Mouse (Mus musculus) inflammation-experienced regulatory T-cells, adult 16 weeks (primary cell): ENCODE results near the gene Chkb. TPM values are rescaled to one million over a fixed set of nuclear protein-coding genes. Genes with fewer than 3 reads are reported as not detected.

Experiments used
- polyA plus RNA-seq: library from polyadenylated mRNA; unstranded; fragments of 100-300 nt; shearing (Covaris generic); gene quantifications from one replicate; pipeline ENCODE4 v1.2.1, GENCODE M21; 2017

Gene Chkb
- 111 TPM for polyA plus RNA-seq

DNA sequence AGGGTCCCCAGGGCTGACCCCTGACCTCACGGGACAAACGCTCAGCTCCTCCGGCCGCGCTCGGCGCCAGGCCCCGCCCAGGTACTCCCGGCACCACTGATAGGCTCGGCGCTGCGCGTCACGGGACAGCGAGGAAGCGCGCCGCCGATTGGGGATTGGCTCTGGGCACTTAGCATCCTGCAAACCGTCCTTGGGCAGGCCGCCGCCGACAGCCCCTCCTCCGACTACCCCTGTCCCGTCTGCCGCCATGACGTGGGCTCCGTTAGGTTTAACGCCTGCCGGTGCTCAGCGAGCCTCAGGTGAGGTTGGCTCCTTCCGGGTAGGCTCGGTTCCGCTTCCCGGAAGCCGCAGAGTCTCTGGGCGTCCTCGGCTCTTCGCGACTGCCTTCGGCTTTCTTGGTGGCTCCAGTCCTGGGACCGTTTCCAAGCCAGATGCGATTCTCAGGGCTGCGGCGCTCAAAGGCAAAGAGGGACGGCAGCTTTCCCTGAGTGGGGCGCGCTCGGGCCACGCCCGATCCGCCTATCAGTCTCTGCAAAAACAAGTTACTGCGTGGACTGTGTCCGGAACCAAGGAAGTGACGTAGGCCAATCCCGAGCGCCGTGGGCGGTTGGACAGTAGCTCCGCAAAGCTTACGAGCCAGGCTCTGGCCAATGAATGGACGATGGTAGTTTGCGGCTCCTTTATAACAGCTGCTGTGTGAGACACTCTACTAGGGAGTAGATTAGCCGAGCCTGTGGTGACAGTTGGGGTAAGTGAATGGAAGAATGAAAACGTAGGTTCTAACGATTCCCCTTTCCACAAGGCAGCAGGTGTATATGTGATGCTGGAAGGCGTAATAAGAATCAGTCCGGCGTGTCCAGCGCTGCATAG is at the start of gene Chkb, which contains the start of the genes C730034F03Rik and Gm44502:
Gene Chkb, minus strand, starts transcription at position 557 of the 870 bp plus-strand sequence.
Gene C730034F03Rik, plus strand, starts transcription at position 238 of the 870 bp plus-strand sequence.
Gene Gm44502, minus strand, starts transcription at position 345 of the 870 bp plus-strand sequence.

DNA sequence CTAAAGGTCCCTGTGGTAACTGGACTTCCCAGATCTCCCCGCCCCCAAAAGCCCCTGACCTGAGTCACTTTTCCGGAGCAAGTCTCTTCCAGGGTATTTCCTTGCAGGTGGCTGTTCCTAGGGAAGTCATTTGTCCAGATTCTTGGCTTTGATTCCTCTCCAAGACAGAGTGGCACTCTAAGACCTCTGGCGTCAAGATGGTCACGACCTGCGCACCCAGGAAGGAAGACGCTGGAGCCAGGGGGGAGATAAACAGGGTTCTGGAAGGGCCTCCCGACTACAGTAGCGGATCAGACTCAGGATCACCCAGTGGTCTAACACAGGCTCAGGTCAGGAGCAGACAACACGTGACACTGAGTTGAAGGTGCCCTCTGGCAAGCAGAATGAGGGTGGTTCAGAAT is 47.4 kb upstream of the Chkb start, which contains the start of gene Arsa:
Gene Arsa, minus strand, starts transcription at position 335 of the 401 bp plus-strand sequence.

DNA sequence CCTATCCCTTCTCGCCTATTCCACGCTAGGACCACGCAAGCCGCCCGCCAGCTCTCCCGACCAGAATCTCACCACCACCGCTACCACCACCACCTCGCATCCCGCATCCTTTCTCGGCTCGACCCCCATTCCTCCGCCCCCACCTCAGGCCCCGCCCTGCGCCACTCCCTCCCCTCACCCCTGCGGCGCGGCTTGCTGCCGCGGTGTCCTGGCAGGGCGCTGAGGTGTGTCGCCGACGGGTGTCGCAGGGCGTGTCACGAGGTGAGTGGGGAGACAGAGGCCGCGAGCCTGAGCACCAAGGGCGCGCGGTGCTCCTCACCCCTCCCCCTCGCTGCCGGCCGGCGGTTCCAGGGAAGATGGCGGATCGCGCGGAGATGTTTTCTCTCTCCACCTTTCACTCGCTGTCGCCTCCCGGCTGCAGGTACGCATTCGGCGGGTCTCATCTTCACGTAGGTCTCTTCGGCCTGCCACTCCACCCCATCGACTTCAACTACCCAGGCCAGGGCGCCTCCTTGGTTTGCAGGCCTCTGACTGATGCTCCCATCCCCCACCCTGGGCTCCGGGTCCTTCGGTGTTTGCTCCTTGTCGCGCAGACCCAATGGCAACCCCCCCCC is 24.3 kb upstream of the Chkb start, which contains the start of gene Mapk8ip2:
Gene Mapk8ip2, plus strand, starts transcription at position 49 of the 614 bp plus-strand sequence.

DNA sequence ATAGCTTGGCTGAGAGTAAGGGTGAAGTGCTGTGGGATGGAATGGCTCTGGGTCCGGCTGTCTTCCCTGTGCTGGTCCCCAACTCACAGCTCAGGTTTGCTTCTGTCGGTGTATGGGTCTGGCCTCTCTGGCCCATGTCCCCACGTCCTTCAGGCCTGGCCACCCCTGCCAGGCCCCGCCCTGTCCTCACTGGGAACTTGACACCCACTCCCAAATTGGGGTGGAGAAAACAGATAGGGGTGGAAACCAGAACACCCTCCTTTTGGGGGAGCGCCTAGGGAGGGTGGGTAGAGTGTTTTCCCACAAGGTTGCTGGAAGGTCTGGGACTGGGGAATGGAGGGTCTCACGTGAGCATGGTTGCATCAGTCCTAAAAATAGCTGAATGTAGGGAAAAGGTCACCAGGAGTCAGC is 4.0 kb downstream of the Chkb start, which contains the start of gene Cpt1b:
Gene Cpt1b, minus strand, starts transcription at position 153 of the 411 bp plus-strand sequence.

DNA sequence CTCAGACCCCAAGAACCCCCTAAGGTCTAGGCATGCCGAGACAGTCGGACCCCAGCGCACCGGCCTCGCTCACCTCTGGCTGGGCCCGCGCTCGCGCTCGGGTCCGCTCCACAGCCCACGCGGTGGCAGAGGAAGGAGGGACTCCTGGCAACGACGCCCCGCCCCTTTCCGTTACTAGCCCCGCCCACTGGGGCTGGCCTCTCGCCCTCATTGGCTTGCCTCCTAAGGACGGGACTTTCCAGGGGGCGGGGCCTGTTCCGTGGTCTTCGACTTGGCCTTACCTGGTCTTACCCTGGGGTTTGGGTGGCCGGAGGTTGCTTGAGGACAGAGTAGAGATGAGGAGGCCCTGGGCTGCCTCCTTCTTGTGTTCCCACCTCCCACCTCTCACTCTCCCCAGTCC is 19.6 kb downstream of the Chkb start, which contains the start of gene Syce3:
Gene Syce3, minus strand, starts transcription at position 386 of the 400 bp plus-strand sequence.

DNA sequence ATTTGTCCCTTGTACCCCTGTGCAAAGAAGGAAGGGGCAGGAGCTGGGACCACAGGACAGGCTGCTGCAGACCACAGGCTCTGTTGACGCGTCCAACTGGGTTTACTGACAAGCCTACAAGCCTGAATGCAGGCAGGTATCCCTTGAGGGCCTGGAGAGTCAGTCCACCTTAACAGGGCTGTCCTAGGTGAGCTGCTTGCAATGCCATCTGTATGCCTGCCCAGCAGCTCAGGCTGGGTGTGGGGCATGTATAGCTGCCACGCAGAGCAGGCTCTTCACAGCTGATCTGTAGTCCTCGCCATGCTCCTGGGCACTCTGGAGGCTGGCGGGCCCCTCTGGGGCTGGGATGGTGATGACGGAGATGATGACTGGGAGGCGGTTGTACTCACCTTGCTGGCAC is 45.1 kb downstream of the Chkb start, which contains the start of gene Klhdc7b:
Gene Klhdc7b, plus strand, starts transcription at position 301 of the 400 bp plus-strand sequence.

DNA sequence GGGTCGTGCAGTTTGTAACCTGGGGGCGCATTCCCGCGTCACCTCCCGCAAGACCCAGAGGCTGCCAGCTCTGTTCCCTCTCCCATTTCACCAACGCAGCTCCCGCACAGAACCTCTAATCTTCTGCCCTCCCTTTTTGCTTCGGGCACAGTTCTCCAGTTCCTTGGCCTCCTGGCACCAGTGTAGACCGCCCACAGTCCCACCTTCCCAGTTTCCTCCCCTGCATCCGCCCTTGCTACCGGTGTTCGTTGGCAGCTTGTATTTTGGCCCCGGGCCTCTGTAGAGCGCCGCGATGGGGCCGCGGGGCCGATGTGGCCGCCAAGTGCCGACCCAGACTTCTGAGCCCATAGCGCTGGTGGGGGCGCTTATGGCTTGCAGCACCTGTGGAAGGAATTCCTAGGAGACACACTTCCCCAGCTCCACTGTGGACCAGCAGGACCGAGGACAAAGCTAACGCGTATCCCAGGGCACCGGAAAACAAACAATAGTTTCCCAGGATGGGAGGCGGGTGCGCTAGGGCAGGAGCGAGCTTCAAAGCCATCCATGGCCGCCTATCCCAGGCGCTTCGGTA is 50.8 kb downstream of the Chkb start, which contains the start of gene Odf3b:
Gene Odf3b, minus strand, starts transcription at position 452 of the 571 bp plus-strand sequence.

DNA sequence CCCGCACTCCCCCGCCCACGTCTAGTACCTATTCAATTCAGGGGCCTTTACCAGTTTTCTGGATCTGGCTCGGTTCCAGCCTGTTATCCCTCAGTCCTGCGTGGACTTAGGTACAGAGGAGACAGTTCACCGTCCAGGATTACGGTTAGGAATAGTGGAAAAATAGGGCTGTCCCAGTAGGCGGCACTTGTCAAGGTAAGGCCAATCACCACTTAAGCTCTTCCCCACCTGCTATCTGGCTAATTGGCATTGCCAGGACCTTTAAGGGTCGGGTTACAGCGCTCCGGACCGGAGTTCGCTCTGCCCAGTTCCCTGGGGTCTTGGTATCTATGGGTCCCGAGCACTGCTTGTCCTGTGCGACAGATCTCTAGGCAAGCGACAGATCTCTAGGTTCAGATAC is 52.8 kb downstream of the Chkb start, which contains the start of gene Tymp:
Gene Tymp, minus strand, starts transcription at position 83 of the 400 bp plus-strand sequence.

Other genes with a start within 250 kb of the Chkb start
- 6.9 TPM for gene Plxnb2, start 249.1 kb downstream of the Chkb start, polyA plus RNA-seq
- 52.0 TPM for gene Dennd6b, start 233.4 kb downstream of the Chkb start, polyA plus RNA-seq
- 6.3 TPM for gene Ppp6r2, start 218.4 kb downstream of the Chkb start, polyA plus RNA-seq
- 78.2 TPM for gene Sbf1, start 114.6 kb downstream of the Chkb start, polyA plus RNA-seq
- gene Adm2, start 107.2 kb downstream of the Chkb start, polyA plus RNA-seq = not detected
- gene Miox, start 95.5 kb downstream of the Chkb start, polyA plus RNA-seq = not detected
- 77.8 TPM for gene Lmf2, start 74.2 kb downstream of the Chkb start, polyA plus RNA-seq
- gene Ncaph2, start 74.2 kb downstream of the Chkb start, polyA plus RNA-seq = 198 TPM
- 6.4 TPM for gene Sco2, start 56.1 kb downstream of the Chkb start, polyA plus RNA-seq
- 1.0 TPM for gene Tymp, start 52.9 kb downstream of the Chkb start, polyA plus RNA-seq
- 1.1 TPM for gene Odf3b, start 50.6 kb downstream of the Chkb start, polyA plus RNA-seq
- gene Klhdc7b, start 45.0 kb downstream of the Chkb start, polyA plus RNA-seq = 0.29 TPM
- gene Syce3, start 19.4 kb downstream of the Chkb start, polyA plus RNA-seq = not detected
- 0.49 TPM for gene Cpt1b, start 4.0 kb downstream of the Chkb start, polyA plus RNA-seq
- gene C730034F03Rik, start 319 bp downstream of the Chkb start, polyA plus RNA-seq = 6.1 TPM
- gene Gm44502, start 212 bp downstream of the Chkb start, polyA plus RNA-seq = not detected
- 0.05 TPM for gene Mapk8ip2, start 24.0 kb upstream of the Chkb start, polyA plus RNA-seq
- 29.5 TPM for gene Arsa, start 47.5 kb upstream of the Chkb start, polyA plus RNA-seq
- gene Shank3, start 69.7 kb upstream of the Chkb start, polyA plus RNA-seq = not detected
- gene Acr, start 138.4 kb upstream of the Chkb start, polyA plus RNA-seq = not detected
- 3.0 TPM for gene Rabl2, start 162.0 kb upstream of the Chkb start, polyA plus RNA-seq